Mouse (Mus musculus) monocyte, adult 2 months (primary cell): ENCODE measurements around the gene Rnf217.

ENCODE experiments used
- DNase-seq, 2 experiments: peaks; one replicate each; pipeline ENCODE4 v3.0.0; 2022; ENCODE audit warnings: low spot score in 2 of 2, low read depth in 1 of 2

Rnf217 gene

GRCm38 (mm10) chr10:31609066-31609961 is at the start of gene Rnf217:
Gene Rnf217 (minus strand): TSS chr10:31609184.
- peak in 1 of 2 experiments; percentile 18 for DNase-seq

GRCm38 (mm10) chr10:31647270-31647669 is 38.3 kb upstream of the Rnf217 start:
- DNase-seq = no peak

GRCm38 (mm10) chr10:31646083-31646482 is 37.1 kb upstream of the Rnf217 start:
- no peak for DNase-seq

DNA sequence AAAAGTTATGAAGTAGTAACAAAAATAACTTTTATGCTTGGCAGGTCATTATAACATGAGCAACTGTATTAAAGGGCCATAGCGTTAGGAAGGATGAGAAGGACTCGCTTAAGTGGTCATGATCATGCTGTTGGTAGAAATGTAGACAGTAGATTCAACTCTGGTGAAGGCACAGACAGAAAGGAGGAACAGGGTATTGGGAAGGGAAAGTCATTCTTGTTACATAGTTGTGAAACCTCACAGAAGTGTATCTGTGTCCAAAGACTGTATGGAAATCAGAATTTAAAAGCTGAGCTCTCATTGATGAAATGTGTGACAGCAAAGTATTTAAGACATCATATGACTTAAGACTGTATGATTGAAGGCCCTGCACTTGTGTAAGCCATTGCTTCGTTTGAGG is 26.1 kb upstream of the Rnf217 start:
- no peak for DNase-seq

- DNase-seq = no peak
Observed at GRCm38 (mm10) chr10:31632005-31632404, 23.0 kb upstream of the Rnf217 start.

GRCm38 (mm10) chr10:31615355-31615754 is 6.4 kb upstream of the Rnf217 start:
- DNase-seq = no peak

DNA sequence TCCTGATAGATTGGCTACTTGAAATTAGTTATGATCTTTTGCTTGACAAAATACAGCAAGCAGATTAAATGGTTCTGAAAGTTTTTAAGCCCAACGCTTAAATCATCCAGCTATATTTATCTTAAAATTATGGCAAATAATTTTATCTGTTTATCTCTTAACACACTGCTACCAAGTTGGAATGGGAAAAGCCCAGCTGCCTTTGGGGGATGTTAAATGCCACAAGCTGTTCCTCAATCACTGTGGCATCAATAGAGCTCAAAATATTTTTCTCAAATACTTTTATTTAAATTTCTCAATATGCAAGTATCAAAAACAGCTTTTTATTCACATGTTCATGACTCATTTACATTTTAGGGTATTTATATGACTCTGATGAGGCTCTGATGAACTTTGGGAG is 5.1 kb upstream of the Rnf217 start:
- DNase-seq = no peak

GRCm38 (mm10) chr10:31608441-31609065 is 431 bp downstream of the Rnf217 start:
- no peak for DNase-seq

GRCm38 (mm10) chr10:31606981-31607867 is 1.8 kb downstream of the Rnf217 start:
- no peak for DNase-seq

DNA sequence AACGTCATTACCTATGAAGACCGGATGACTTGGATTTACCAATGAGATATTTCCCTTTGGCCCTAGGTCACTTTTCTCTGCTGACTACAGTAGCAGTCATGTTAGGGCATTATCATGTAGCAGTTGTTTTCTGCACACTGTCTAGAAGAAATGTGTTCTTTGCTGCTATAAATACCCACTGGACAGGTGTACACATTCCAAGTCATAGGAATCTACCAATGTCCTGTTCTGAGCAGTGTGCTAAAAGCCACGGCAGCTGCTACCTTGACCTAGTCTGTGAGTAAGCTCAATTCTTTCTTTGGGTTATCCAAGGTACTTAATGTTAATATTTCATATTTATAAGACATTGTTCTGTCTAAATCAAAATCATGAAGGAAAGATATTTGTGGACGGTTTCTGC is 5.1 kb downstream of the Rnf217 start:
- DNase-seq = no peak

DNA sequence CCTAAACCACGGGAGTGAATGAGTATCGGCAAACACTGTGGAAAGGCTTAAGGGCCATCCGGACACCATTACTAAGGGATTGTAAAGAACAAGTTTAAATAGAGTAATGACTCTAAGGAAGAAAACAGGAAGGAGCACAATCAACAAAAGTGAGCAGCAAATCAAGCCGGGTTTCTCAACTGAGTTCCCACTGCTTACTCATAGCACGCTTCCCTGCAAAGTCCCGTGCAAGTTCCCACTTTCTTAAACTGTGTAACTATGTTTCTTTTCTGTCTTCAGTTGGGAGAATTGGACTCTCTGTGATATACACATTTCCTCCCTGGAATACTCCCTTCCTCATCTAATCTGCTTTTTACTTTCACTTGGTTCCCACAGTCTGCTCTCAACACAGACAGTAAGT is 8.9 kb downstream of the Rnf217 start:
- DNase-seq = no peak

GRCm38 (mm10) chr10:31597886-31598285 is 11.1 kb downstream of the Rnf217 start:
- no peak for DNase-seq

DNA sequence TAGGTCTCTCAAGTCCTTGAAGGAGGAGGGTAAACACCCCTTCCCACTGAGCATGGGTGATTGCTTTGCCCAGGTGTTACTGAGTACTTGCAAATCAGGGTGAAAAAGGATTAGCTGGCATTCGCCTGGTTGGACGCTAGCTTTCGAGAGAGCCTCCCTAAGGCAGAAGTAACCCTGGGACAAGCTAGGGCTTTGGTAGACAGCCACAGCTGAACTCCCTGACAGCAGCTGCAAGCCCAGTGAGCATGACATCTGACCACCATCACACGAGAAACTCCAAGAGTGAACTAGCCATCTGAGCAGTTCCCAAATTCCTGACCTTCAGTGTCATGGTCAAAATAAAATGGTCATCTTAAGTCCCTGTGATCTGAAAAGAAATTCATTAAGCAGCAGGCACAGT is 12.2 kb downstream of the Rnf217 start:
- no peak for DNase-seq

GRCm38 (mm10) chr10:31595326-31595725 is 13.7 kb downstream of the Rnf217 start:
- no peak for DNase-seq

DNA sequence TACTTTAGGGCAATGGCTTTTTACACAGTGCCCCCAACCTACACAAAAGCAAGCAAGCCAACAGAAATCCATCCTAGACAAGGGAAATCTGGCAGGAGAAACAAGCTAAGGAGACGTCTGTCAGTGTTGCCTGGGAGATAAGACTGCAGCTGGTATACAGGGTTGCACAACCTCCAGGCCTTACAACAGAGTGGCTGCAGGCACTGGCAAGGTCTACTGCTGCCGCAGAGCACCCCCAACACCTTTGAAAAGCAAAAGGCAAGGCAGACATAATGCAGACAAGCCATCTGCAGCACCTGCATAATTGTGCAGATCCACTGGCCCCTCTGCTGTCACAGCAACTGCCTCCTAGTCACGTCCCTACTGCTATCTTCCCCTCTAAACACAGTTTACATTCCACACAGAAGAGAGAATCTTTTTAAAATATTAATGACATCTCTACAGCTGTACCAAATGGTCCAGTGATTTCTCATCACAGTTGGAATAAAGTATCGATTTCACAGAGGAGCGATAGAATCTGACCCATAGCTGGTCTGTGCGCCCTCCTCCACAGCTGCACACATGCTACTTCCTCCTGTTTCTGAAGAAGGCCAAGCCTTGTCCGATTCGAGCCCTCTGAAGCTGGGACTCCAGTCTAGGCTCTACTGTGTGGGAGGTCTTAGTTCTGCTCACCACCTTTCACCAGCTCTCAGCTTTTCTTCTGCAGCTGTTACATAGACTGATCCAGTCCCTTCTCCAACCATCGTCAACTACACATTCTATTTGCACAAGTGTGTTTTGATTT is 16.1 kb downstream of the Rnf217 start:
- DNase-seq = no peak

- no peak for DNase-seq
Observed at GRCm38 (mm10) chr10:31592095-31592740, 16.8 kb downstream of the Rnf217 start.

- no peak for DNase-seq
Observed at GRCm38 (mm10) chr10:31580722-31581121, 28.3 kb downstream of the Rnf217 start.

GRCm38 (mm10) chr10:31580073-31580472 is 28.9 kb downstream of the Rnf217 start:
- DNase-seq = no peak

- no peak for DNase-seq
Observed at GRCm38 (mm10) chr10:31573267-31573666, 35.7 kb downstream of the Rnf217 start.

DNA sequence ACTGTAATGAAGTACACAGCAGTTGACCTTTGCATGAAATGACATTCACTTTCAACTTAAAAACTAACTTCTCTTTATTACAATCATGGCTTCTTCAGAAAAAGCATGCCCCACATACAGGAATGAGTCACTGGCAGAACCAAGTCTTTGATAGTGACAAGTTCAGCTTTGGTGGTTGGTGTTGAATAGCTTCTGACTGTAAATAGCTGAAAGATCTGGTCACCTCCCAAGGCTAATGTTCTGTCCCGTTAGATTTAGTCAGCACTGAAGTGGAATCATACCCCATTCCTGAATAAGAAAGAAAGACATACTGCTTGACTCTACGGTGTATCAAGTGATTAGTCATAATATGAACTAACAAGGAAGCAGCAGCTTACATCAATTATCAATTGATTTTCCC is 51.7 kb downstream of the Rnf217 start:
- DNase-seq = no peak
